Mouse (Mus musculus) CH12.LX (cell line): Measurements from ENCODE around the gene Cdadc1. TPM values are rescaled to one million over a fixed set of nuclear protein-coding genes. Genes with fewer than 3 reads are reported as not detected.

Experiments
- DNase-seq: peaks from one replicate; pipeline ENCODE4 v3.0.0-alpha.2; 2013; ENCODE audit errors: extremely low read depth
- H3K27ac ChIP-seq: 2 replicates; pipeline ENCODE4 v1.5.1; 2012; ENCODE audit warnings: low read depth, mild to moderate bottlenecking, control low read depth, moderate library complexity; ENCODE audit not compliant: insufficient read depth
- H3K27me3 ChIP-seq: replicated peaks from 2 replicates; pipeline ENCODE3; 2012; ENCODE audit warnings: inconsistent platforms
- H3K36me3 ChIP-seq, 2 experiments: replicated peaks in 1 of 2; 2 replicates each; pipeline versions ENCODE3 to v1.6.1; 2012; ENCODE audit warnings: inconsistent platforms in 1 of 2, low read length in 1 of 2, mild to moderate bottlenecking in 1 of 2, mixed read lengths in 1 of 2, moderate library complexity in 1 of 2; ENCODE audit not compliant: control insufficient read depth in 1 of 2, insufficient read depth in 1 of 2
- H3K4me1 ChIP-seq, 2 experiments: 2 replicates each; pipeline ENCODE4 v1.6.1; 2012; ENCODE audit warnings: inconsistent platforms in 1 of 2, moderate library complexity in 1 of 2; ENCODE audit not compliant: insufficient read depth in 2 of 2, control insufficient read depth in 1 of 2
- H3K4me2 ChIP-seq: 2 replicates; pipeline ENCODE4 v1.6.1; 2012; ENCODE audit warnings: low read depth, mild to moderate bottlenecking, control low read depth; ENCODE audit not compliant: poor library complexity, insufficient read depth, severe bottlenecking
- H3K4me3 ChIP-seq, 3 experiments: fragments of 150-350 bp in 1 of 3; sonication (generic) in 1 of 3; replicated peaks in 1 of 3; 2 replicates each; pipeline versions ENCODE3 to v1.5.1; 2011 to 2012; ENCODE audit warnings: low read depth in 2 of 3, low read length in 2 of 3, mild to moderate bottlenecking in 2 of 3, moderate library complexity in 2 of 3, control low read depth in 1 of 3, improper control_type of control experiment in 1 of 3, inconsistent platforms in 1 of 3, mixed read lengths in 1 of 3; ENCODE audit not compliant: poor library complexity in 1 of 3
- H3K79me2 ChIP-seq: replicated peaks from 2 replicates; pipeline ENCODE4 v1.6.1; 2012; ENCODE audit warnings: mild to moderate bottlenecking, moderate library complexity; ENCODE audit not compliant: control insufficient read depth, poor library complexity, insufficient read depth, severe bottlenecking; ENCODE audit errors: extremely low read depth
- H3K9ac ChIP-seq: 2 replicates; pipeline ENCODE4 v1.6.1; 2012; ENCODE audit warnings: low read depth, mild to moderate bottlenecking, control low read depth, moderate library complexity; ENCODE audit not compliant: insufficient read depth
- H3K9me3 ChIP-seq: replicated peaks from 2 replicates; pipeline ENCODE3; 2012; ENCODE audit warnings: low read length, inconsistent platforms, mixed read lengths
- BHLHE40 ChIP-seq: IDR thresholded peaks from 2 replicates; pipeline ENCODE4 v1.6.1; 2011; ENCODE audit warnings: mild to moderate bottlenecking, low read depth, low read length, improper control_type of control experiment
- CHD1 ChIP-seq: IDR thresholded peaks from 2 replicates; pipeline ENCODE4 v1.6.1; 2012; ENCODE audit warnings: low read depth, low read length, improper control_type of control experiment, inconsistent platforms
- E2F4 ChIP-seq: IDR thresholded peaks from 2 replicates; pipeline ENCODE4 v1.6.1; 2011; ENCODE audit warnings: low read depth, low read length, improper control_type of control experiment; ENCODE audit not compliant: insufficient replicate concordance
- EP300 ChIP-seq: IDR thresholded peaks from 2 replicates; pipeline ENCODE4 v1.6.1; 2011; ENCODE audit warnings: low read length, improper control_type of control experiment
- MAFK ChIP-seq: IDR thresholded peaks from 2 replicates; pipeline ENCODE4 v1.6.1; 2011; ENCODE audit warnings: low read length, improper control_type of control experiment; ENCODE audit not compliant: insufficient replicate concordance
- MEF2A ChIP-seq: IDR thresholded peaks from 2 replicates; pipeline ENCODE4 v1.6.1; 2014; ENCODE audit warnings: low read depth, mild to moderate bottlenecking, inconsistent platforms, low read length, improper control_type of control experiment, borderline replicate concordance
- MXI1 ChIP-seq: IDR thresholded peaks from 2 replicates; pipeline ENCODE4 v1.6.1; 2011; ENCODE audit warnings: mild to moderate bottlenecking, low read depth, low read length, improper control_type of control experiment
- RAD21 ChIP-seq: IDR thresholded peaks from 2 replicates; pipeline ENCODE4 v1.6.1; 2011; ENCODE audit warnings: low read depth, mild to moderate bottlenecking, low read length, improper control_type of control experiment, moderate library complexity
- SIN3A ChIP-seq: IDR thresholded peaks from 2 replicates; pipeline ENCODE4 v1.6.1; 2012; ENCODE audit warnings: low read length, improper control_type of control experiment, inconsistent platforms
- SMC3 ChIP-seq: IDR thresholded peaks from 2 replicates; pipeline ENCODE4 v1.6.1; 2011; ENCODE audit warnings: low read depth, low read length, improper control_type of control experiment
- TCF12 ChIP-seq: IDR thresholded peaks from 2 replicates; pipeline ENCODE4 v1.6.1; 2014; ENCODE audit warnings: low read depth, mild to moderate bottlenecking, inconsistent platforms, low read length, improper control_type of control experiment
- USF2 ChIP-seq: conservative IDR thresholded peaks from 2 replicates; pipeline ENCODE4 v1.6.1; 2011; ENCODE audit warnings: low read depth, low read length, improper control_type of control experiment
- ZKSCAN1 ChIP-seq: IDR thresholded peaks from 2 replicates; pipeline ENCODE4 v1.6.1; 2012; ENCODE audit warnings: low read depth, inconsistent platforms, low read length, improper control_type of control experiment, borderline replicate concordance
- ZMIZ1 ChIP-seq: IDR thresholded peaks from 2 replicates; pipeline ENCODE4 v1.6.1; 2012; ENCODE audit warnings: low read depth, mild to moderate bottlenecking, inconsistent platforms, low read length, improper control_type of control experiment
- ZNF384 ChIP-seq: IDR thresholded peaks from 2 replicates; pipeline ENCODE4 v1.6.1; 2012; ENCODE audit warnings: low read depth, low read length, improper control_type of control experiment, inconsistent platforms
- dilution Hi-C: fragments of 300-500 bp; cut with MboI; formaldehyde crosslinking; loops from 2 replicates; pipeline ENCODE4 v1.14.3; 2020; ENCODE audit warnings: low sequenced_read_pairs; ENCODE audit not compliant: extremely low pct_unique_long_range_greater_than_20kb, extremely low pct_ligation_motif_present
- in situ Hi-C: fragments of 300-500 bp; cut with MboI; formaldehyde crosslinking; loops from 3 replicates; pipeline ENCODE4 v1.14.3; 2019; ENCODE audit warnings: low sequenced_read_pairs, low pct_ligation_motif_present, low pct_unique_long_range_greater_than_20kb, mixed read lengths
- polyA plus RNA-seq: library from polyadenylated mRNA; unstranded; fragments of >175 nt; gene quantifications from 2 replicates; pipeline ENCODE4 v1.2.1, GENCODE M21; 2012; ENCODE audit warnings: low read depth; ENCODE audit not compliant: insufficient read length
- total RNA-seq, 2 experiments: library from RNA; depleted of rRNA; stranded (reverse); fragments of 300-350 nt in 1 of 2; fragments of >200 nt in 1 of 2; gene quantifications; 2 replicates each; pipeline ENCODE4 v1.2.3; 2012 to 2014

Gene Cdadc1
- total and polyA plus RNA-seq, 3 experiments: 5.3 to 21.7 (median 11.0) TPM

GRCm38 (mm10) chr14:59532986-59533385, 64.8 kb downstream of the Cdadc1 start:
- no peak overlapping the region for H3K4me3 ChIP-seq
- no peaks in the 10 kb centered on the region for H3K27me3 ChIP-seq
- H3K36me3 ChIP-seq: peaks cover 8 to 49% of the 10 kb centered on the region in 2 experiments
- H3K27ac ChIP-seq: no peak overlapping the region
- no peak overlapping the region for H3K4me2 ChIP-seq
- in situ Hi-C loops: no loop called here
- dilution Hi-C loops: no loop called here
- DNase-seq: no peak
- H3K4me1 ChIP-seq: peaks cover 0 to 12% of the 10 kb centered on the region in 2 experiments; a peak in 2 of 4 replicates
- TF ChIP-seq MEF2A (no peak), EP300 (no peak), BHLHE40 (no peak), ZMIZ1 (no peak), SIN3A (no peak), CHD1 (no peak), ZKSCAN1 (no peak)
- H3K9me3 ChIP-seq: no peaks in the 10 kb centered on the region
- 0 out of 2 replicates have a peak, but pooled peaks cover 2% of the 10 kb centered on the region for H3K79me2 ChIP-seq
- no peak overlapping the region for H3K9ac ChIP-seq

DNA sequence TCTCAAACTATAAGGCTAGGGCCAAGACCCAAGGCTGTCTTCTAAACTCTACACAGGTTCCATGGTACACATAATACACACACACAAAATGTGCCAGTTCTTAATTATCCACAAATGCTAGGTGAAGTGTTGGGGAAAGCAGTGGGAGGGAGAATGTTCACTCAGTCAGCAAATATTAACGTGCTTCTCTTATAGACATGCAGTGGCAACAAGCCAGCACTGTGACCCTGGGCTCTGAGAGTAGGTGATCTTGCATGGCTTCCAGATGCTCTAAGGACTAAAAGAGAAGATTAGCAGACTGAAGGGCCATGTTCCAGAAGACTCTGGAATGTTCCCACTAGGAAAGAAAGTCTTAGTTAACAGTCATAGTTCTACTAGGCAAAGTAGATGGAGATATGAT, 67.0 kb downstream of the Cdadc1 start:
- Histone ChIP-seq H3K27me3 (no peaks in the 10 kb centered on the region), H3K79me2 (0 out of 2 replicates have a peak, but pooled peaks cover 2% of the 10 kb centered on the region), H3K27ac (no peak overlapping the region), H3K36me3 (peaks cover 10 to 53% of the 10 kb centered on the region in 2 experiments), H3K4me1 (peaks cover 0 to 12% of the 10 kb centered on the region in 2 experiments; a peak in 2 of 4 replicates), H3K9ac (no peak overlapping the region), H3K4me3 (no peak overlapping the region), H3K9me3 (no peaks in the 10 kb centered on the region), H3K4me2 (no peak overlapping the region)
- in situ Hi-C loops (no loop called here), dilution Hi-C loops (no loop called here)
- no peak for DNase-seq
- TF ChIP-seq CHD1 (no peak), USF2 (no peak), ZNF384 (no peak), MXI1 (no peak), BHLHE40 (no peak), MAFK (no peak), RAD21 (no peak), MEF2A (no peak), TCF12 (no peak), E2F4 (no peak), SMC3 (no peak)
